Mouse (Mus musculus): ENCODE results near the gene Slc22a13. TPM values are rescaled to one million over a fixed set of nuclear protein-coding genes. Genes with fewer than 3 reads are reported as not detected.

Slc22a13 gene
- total and polyA plus RNA-seq, 2 experiments, result 0.06 TPM; not detected in 1

DNA sequence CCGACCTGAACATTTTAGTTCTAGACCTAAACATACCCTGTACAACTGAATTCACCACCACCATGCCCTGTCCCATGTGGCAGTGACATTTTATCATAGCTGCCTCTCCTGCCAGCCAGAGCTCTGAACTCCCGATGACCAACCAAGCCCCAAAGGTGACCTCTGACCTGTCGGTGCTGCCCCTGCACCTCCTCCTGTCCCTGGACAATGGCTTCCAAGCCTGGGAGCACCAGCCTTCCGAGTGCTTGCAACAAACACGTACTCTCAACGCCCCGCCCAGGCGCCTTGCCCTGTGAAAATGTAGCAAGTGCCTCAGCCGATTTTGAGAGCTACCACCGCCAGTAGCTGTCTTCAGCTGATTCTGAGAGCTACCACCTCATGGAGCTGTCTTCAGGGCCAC lies 63.8 kb downstream of the Slc22a13 start:
- H3K36me3 ChIP-seq (ENCODE audit: control insufficient read depth, insufficient read depth, low read length), result peaks cover 5% of the 10 kb centered on the region; the same call in 1 of the 2 replicates
- H3K27ac ChIP-seq (replicated peaks; ENCODE audit: insufficient read depth, low read depth, low read length), result no peak overlapping the region; the same call in 1 of the 2 replicates
- DNase-seq (ENCODE audit: extremely low read depth, low read depth, low spot score), result peak; percentile 81
- 28% methylated on average over 10 of the region's 10 CpGs for WGBS
- TF ChIP-seq CTCF (IDR thresholded peaks at IDR 0.05; ENCODE audit: low read depth, low read length) (0 out of 2 replicates have a peak, but pooled peaks have one; percentile 1), POLR2A (IDR thresholded peaks at IDR 0.05; ENCODE audit: extremely low read depth, insufficient read depth, low read length) (no peak)
- H3K79me2 ChIP-seq (ENCODE audit: control insufficient read depth, insufficient read depth, low read length), result no peaks in the 10 kb centered on the region
- no peaks in the 10 kb centered on the region; the same call in 1 of the 2 replicates for H3K4me1 ChIP-seq (ENCODE audit: control insufficient read depth, insufficient read depth, low read length)
- H3K27me3 ChIP-seq (ENCODE audit: control insufficient read depth, insufficient read depth, low read length), result no peaks in the 10 kb centered on the region
- no peak overlapping the region for H3K4me3 ChIP-seq (ENCODE audit: insufficient read depth, low read depth, low read length)
- H3K9ac ChIP-seq (ENCODE audit: low read depth, low read length), result no peak overlapping the region

DNA sequence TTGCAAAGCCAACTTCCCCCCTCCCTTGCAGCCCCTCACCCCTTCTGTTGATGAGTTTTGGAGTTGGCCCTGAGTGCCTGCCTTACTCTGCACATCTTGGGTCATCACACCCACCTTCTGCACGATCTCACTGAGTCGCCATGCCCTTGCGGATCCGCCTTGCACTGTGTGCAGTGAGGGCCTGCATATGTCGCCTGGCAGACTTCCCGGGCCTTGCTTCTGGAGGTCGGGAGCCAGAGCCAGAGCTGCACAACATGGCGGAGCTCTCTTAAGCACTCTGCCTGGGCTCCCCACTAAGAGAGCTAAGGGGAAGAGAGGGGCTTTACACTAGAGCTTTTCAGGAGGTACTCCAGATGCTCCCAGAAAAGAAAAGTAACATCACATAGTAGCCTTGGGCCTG lies 64.2 kb downstream of the Slc22a13 start:
- no peak overlapping the region for H3K9ac ChIP-seq (ENCODE audit: low read depth, low read length)
- TF ChIP-seq POLR2A (IDR thresholded peaks at IDR 0.05; ENCODE audit: extremely low read depth, insufficient read depth, low read length) (0 out of 2 replicates have a peak, but pooled peaks have one; percentile 23), CTCF (IDR thresholded peaks at IDR 0.05; ENCODE audit: low read depth, low read length) (no peak)
- H3K36me3 ChIP-seq (ENCODE audit: control insufficient read depth, insufficient read depth, low read length), result peaks cover 3% of the 10 kb centered on the region; the same call in 1 of the 2 replicates
- 39% methylated on average over 8 of the region's 8 CpGs for WGBS
- no peaks in the 10 kb centered on the region; the same call in 1 of the 2 replicates for H3K4me1 ChIP-seq (ENCODE audit: control insufficient read depth, insufficient read depth, low read length)
- no peak overlapping the region for H3K4me3 ChIP-seq (ENCODE audit: insufficient read depth, low read depth, low read length)
- H3K27me3 ChIP-seq (ENCODE audit: control insufficient read depth, insufficient read depth, low read length), result no peaks in the 10 kb centered on the region
- H3K27ac ChIP-seq (replicated peaks; ENCODE audit: insufficient read depth, low read depth, low read length), result no peak overlapping the region
- H3K79me2 ChIP-seq (ENCODE audit: control insufficient read depth, insufficient read depth, low read length), result no peaks in the 10 kb centered on the region
- peak; percentile 66 for DNase-seq (ENCODE audit: extremely low read depth, low read depth, low spot score)

DNA sequence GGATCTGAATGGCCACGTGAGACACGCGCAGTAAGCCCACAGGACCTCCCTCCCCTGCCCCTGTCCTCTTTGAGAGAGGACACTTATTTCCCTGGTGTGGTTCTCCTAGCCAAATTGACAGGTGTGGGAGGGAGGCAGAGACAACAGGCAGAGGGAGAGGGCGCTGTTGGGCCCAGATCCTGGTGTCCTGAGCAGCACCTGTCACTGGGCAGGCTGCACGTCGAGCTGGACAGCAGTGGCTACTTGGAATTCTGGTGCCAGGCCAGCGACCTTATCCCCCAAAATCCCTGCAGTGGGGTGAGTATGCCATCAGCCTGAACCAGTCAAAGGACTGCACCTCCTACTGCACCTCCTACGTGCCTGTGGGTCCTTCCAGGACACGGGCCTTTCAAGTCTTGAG lies 65.5 kb downstream of the Slc22a13 start:
- Histone ChIP-seq H3K79me2 (ENCODE audit: control insufficient read depth, insufficient read depth, low read length) (no peaks in the 10 kb centered on the region), H3K27me3 (ENCODE audit: control insufficient read depth, insufficient read depth, low read length) (no peaks in the 10 kb centered on the region), H3K4me3 (ENCODE audit: insufficient read depth, low read depth, low read length) (no peak overlapping the region), H3K9ac (ENCODE audit: low read depth, low read length) (no peak overlapping the region), H3K36me3 (ENCODE audit: control insufficient read depth, insufficient read depth, low read length) (peaks cover 3% of the 10 kb centered on the region; the same call in 1 of the 2 replicates), H3K4me1 (ENCODE audit: control insufficient read depth, insufficient read depth, low read length) (no peaks in the 10 kb centered on the region; the same call in 1 of the 2 replicates), H3K27ac (replicated peaks; ENCODE audit: insufficient read depth, low read depth, low read length) (no peak overlapping the region)
- DNase-seq (ENCODE audit: extremely low read depth, low read depth, low spot score), result peak; percentile 68
- WGBS, result 41% methylated on average over 9 of the region's 9 CpGs
- TF ChIP-seq POLR2A (IDR thresholded peaks at IDR 0.05; ENCODE audit: extremely low read depth, insufficient read depth, low read length) (no peak), CTCF (IDR thresholded peaks at IDR 0.05; ENCODE audit: low read depth, low read length) (peak; percentile 75)

Other genes starting within 250 kb of the Slc22a13 start
- 2.3 and 3.0 TPM in 2 replicates for gene Vill, start 156.3 kb downstream of the Slc22a13 start, total RNA-seq (2014; rRNA removed)
- gene Vill, start 156.3 kb downstream of the Slc22a13 start, polyA plus RNA-seq (2012; rRNA removed), result 0.50 and 1.2 TPM in 2 replicates
- 0.37 and 0.40 TPM in 2 replicates for gene Plcd1, start 115.6 kb downstream of the Slc22a13 start, total RNA-seq (2014; rRNA removed)
- gene Plcd1, start 115.6 kb downstream of the Slc22a13 start, polyA plus RNA-seq (2012; rRNA removed), result 0.45 and 0.93 TPM in 2 replicates
- gene Dlec1, start 106.6 kb downstream of the Slc22a13 start, total RNA-seq (2014; rRNA removed), result 0.27 and 0.74 TPM in 2 replicates
- gene Dlec1, start 106.6 kb downstream of the Slc22a13 start, polyA plus RNA-seq (2012; rRNA removed), result 0.31 and 0.32 TPM in 2 replicates
- gene Acaa1b, start 52.0 kb downstream of the Slc22a13 start, total RNA-seq (2014; rRNA removed), result 755 and 780 TPM in 2 replicates
- gene Acaa1b, start 52.0 kb downstream of the Slc22a13 start, polyA plus RNA-seq (2012; rRNA removed), result 1,396 and 1,582 TPM in 2 replicates
- gene Gm47289, start 49.9 kb downstream of the Slc22a13 start, total RNA-seq (2014; rRNA removed), result 0.07 TPM in 1 of 2 replicates, not detected in the other
- not detected in 2 replicates for gene Gm47289, start 49.9 kb downstream of the Slc22a13 start, polyA plus RNA-seq (2012; rRNA removed)
- gene Oxsr1, start 113.3 kb upstream of the Slc22a13 start, total RNA-seq (2014; rRNA removed), result 14.2 and 15.6 TPM in 2 replicates
- 7.6 and 8.6 TPM in 2 replicates for gene Oxsr1, start 113.3 kb upstream of the Slc22a13 start, polyA plus RNA-seq (2012; rRNA removed)
- gene Acaa1a, start 130.6 kb upstream of the Slc22a13 start, total RNA-seq (2014; rRNA removed), result 155 and 170 TPM in 2 replicates
- gene Acaa1a, start 130.6 kb upstream of the Slc22a13 start, polyA plus RNA-seq (2012; rRNA removed), result 280 and 328 TPM in 2 replicates
- gene Myd88, start 132.3 kb upstream of the Slc22a13 start, total RNA-seq (2014; rRNA removed), result 4.8 and 6.3 TPM in 2 replicates
- 9.8 and 11.3 TPM in 2 replicates for gene Myd88, start 132.3 kb upstream of the Slc22a13 start, polyA plus RNA-seq (2012; rRNA removed)
- 204 and 276 TPM in 2 replicates for gene Xylb, start 148.3 kb upstream of the Slc22a13 start, total RNA-seq (2014; rRNA removed)
- gene Xylb, start 148.3 kb upstream of the Slc22a13 start, polyA plus RNA-seq (2012; rRNA removed), result 154 and 166 TPM in 2 replicates
- gene Slc22a14, start 156.5 kb upstream of the Slc22a13 start, total RNA-seq (2014; rRNA removed), result not detected in 2 replicates
- not detected in 2 replicates for gene Slc22a14, start 156.5 kb upstream of the Slc22a13 start, polyA plus RNA-seq (2012; rRNA removed)
- 3.7 and 4.2 TPM in 2 replicates for gene Acvr2b, start 193.0 kb upstream of the Slc22a13 start, total RNA-seq (2014; rRNA removed)
- gene Acvr2b, start 193.0 kb upstream of the Slc22a13 start, polyA plus RNA-seq (2012; rRNA removed), result 2.8 and 4.8 TPM in 2 replicates
- gene Exog, start 235.8 kb upstream of the Slc22a13 start, total RNA-seq (2014; rRNA removed), result 0.92 and 1.1 TPM in 2 replicates
- 0.85 and 1.1 TPM in 2 replicates for gene Exog, start 235.8 kb upstream of the Slc22a13 start, polyA plus RNA-seq (2012; rRNA removed)